Mouse (Mus musculus): ENCODE results near the gene Vwce. TPM values are rescaled to one million over a fixed set of nuclear protein-coding genes. Genes with fewer than 3 reads are reported as not detected.

The Vwce gene
- polyA plus RNA-seq, 1 experiment from 2014 or later, result 1.3 TPM

DNA sequence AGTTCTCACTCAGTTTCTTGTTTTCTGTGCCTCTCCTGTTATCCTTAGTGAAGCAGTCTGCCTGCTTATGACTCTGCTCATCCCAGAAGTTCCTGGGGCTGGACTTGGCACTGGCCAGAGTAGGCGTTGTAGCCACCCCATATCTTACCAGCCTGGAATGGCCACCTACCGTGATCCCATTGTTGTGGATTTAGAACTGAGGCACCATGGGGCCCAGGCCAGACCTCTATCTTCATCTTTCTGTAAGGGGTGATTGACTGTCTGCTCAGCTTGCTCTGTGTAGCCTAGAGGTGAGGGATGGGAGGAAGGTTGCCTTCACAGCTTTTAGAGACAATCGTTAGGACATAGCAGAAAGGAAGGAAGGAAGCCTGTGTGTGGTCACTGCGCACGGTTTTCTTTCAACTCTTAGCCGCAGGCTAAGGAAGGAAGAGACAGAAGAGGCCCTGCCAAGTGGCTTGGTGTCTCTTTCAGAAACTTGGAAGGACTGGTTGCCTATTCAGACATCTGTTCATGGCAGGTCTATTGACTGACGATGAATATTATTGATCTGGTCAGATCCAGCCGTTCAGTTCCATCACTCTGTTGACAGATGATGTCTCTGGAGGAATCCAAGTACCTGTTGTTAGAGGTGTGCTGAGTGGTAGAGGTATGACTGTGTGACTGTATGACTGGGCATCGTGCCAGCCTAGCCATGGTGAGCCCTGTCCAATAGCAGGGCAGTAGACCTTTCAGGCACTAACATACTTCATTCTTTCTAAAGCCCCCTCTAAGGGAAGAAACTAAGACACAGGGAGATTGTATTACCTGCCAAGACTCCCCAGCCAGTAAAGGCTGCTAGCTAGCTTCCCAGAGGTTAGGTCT lies 64.3 kb downstream of the Vwce start:
- Histone ChIP-seq H3K27me3 (no peaks in the 10 kb centered on the region), H3K27ac (replicated peaks) (no peak overlapping the region; the same call in 1 of the 2 replicates), H3K4me2 (no peak overlapping the region), H3K9me3 (no peaks in the 10 kb centered on the region), H3K36me3 (no peaks in the 10 kb centered on the region), H3K4me3 (no peak overlapping the region), H3K4me1 (replicated peaks) (peaks cover 60% of the 10 kb centered on the region), H3K9ac (no peak overlapping the region)
- ATAC-seq (ENCODE audit: low FRiP score, low read depth), result no peak
- WGBS, result 64% methylated on average over 9 of the region's 9 CpGs

DNA sequence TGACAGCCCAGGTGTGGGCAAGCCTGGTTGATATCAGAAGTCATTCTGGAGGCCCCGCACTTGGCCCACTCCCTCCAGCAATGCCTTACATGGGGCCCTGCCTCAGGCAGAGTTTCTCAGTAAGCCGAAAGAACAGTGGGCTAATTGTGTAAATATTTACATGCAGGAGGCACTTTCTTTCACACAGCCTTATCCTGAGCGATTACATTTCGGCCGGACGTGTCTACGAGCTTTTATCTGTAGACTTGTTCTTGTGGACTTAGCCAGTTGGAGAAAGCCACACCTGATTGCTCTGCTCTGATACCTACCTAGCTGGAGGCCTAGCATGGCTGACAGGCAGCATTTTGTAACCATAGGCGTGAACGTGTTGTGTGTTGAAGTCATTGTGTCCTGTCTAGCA lies 65.8 kb downstream of the Vwce start:
- Histone ChIP-seq H3K4me2 (no peak overlapping the region), H3K9me3 (no peaks in the 10 kb centered on the region), H3K4me1 (replicated peaks) (peaks cover 60% of the 10 kb centered on the region), H3K27me3 (no peaks in the 10 kb centered on the region), H3K27ac (replicated peaks) (no peak overlapping the region), H3K9ac (no peak overlapping the region), H3K36me3 (no peaks in the 10 kb centered on the region), H3K4me3 (no peak overlapping the region)
- WGBS, result 70% methylated on average over 9 of the region's 9 CpGs
- ATAC-seq (ENCODE audit: low FRiP score, low read depth), result no peak

DNA sequence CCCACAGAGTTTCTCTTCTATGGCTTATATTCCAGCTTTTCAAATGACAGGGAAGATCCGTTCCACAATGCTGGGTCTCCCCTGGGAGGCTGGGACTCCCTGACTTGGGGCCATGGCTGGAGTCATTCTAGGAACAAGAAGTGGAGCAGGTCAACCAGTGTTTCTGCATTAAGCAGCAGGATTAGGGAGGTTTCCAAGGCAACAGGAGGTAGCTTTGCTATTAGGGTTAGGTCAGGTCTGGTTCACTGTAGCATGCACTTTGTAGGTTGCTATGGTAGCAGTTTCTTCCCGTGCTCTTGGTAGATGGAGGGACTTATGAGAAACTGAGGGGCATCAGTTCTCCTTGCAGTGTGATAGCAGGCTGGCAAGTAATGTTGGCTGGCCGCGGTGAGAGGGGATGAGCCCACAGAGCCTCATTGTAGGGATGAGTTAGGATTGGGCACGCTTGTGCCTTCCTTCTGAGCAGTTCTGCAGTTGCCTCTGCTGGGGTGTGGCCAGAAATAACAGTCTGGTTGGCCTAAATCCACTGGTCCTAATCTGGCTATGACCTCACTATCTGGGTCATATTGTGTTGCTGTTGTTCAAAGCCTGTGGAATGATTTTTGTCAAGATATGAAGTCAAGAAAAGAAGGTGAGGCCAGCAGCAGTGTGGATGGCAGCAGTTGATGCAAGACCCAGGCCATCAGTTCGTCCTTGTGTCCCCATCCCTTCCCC lies 67.2 kb downstream of the Vwce start:
- Histone ChIP-seq H3K27ac (replicated peaks) (no peak overlapping the region), H3K9me3 (no peaks in the 10 kb centered on the region), H3K9ac (no peak overlapping the region), H3K4me3 (no peak overlapping the region), H3K4me1 (replicated peaks) (peaks cover 48% of the 10 kb centered on the region), H3K36me3 (no peaks in the 10 kb centered on the region), H3K27me3 (no peaks in the 10 kb centered on the region), H3K4me2 (no peak overlapping the region)
- 50% methylated on average over 6 of the region's 6 CpGs for WGBS
- no peak for ATAC-seq (ENCODE audit: low FRiP score, low read depth)

DNA sequence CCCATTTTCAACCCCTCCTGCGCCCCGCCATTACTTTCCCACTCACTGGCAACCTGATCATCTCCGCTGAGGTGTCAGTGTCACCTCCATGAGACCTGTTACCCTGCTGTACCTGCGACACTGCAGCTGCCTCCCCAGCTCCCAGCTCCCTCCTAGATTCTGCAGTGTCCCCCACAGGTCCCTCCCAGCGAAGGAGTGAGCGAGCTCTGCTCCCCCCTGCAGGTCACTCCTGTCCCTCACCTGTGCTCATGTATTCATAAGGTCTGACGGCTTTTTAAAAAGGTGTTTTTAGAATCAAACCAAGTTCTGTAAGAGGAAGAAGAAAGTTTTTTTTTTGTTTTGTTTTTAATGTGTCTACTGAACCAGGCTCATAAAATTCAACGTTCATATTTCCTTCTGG lies 68.1 kb downstream of the Vwce start:
- peaks cover under 1% of the 10 kb centered on the region; the same call in 1 of the 2 replicates for H3K36me3 ChIP-seq
- peaks cover 40% of the 10 kb centered on the region for H3K4me1 ChIP-seq (replicated peaks)
- no peak overlapping the region for H3K27ac ChIP-seq (replicated peaks)
- 85% methylated on average over 8 of the region's 8 CpGs for WGBS
- no peak overlapping the region for H3K4me2 ChIP-seq
- no peak overlapping the region for H3K9ac ChIP-seq
- H3K27me3 ChIP-seq, result no peaks in the 10 kb centered on the region
- H3K9me3 ChIP-seq, result no peaks in the 10 kb centered on the region
- ATAC-seq (ENCODE audit: low FRiP score, low read depth), result no peak
- H3K4me3 ChIP-seq, result no peak overlapping the region

DNA sequence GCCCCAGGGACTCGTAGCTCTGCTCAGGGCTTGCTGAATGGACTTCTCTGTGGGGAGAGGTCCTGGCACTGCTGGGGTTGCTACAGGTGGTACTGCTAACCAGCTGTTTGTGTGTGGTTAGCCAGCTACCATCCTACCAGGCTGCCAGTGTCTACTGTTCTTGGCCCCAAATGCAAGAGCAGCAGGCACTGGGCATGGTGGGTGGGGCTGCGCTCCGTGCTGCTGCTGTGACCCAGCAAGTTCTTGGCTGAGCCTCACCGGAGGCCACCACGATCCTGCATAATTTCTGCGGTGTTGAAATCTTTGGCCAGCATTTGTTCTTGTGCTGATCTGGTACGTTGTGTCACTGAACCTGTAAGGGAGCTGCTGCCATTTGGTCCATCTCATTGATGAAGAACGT lies 69.5 kb downstream of the Vwce start:
- H3K27me3 ChIP-seq, result no peaks in the 10 kb centered on the region
- no peak overlapping the region for H3K4me3 ChIP-seq
- H3K9me3 ChIP-seq, result no peaks in the 10 kb centered on the region
- H3K4me2 ChIP-seq, result no peak overlapping the region
- peaks cover 28% of the 10 kb centered on the region for H3K4me1 ChIP-seq (replicated peaks)
- H3K9ac ChIP-seq, result no peak overlapping the region
- H3K36me3 ChIP-seq, result peaks cover 5% of the 10 kb centered on the region; the same call in 1 of the 2 replicates
- ATAC-seq (ENCODE audit: low FRiP score, low read depth), result no peak
- H3K27ac ChIP-seq (replicated peaks), result no peak overlapping the region
- 79% methylated on average over 8 of the region's 8 CpGs for WGBS

DNA sequence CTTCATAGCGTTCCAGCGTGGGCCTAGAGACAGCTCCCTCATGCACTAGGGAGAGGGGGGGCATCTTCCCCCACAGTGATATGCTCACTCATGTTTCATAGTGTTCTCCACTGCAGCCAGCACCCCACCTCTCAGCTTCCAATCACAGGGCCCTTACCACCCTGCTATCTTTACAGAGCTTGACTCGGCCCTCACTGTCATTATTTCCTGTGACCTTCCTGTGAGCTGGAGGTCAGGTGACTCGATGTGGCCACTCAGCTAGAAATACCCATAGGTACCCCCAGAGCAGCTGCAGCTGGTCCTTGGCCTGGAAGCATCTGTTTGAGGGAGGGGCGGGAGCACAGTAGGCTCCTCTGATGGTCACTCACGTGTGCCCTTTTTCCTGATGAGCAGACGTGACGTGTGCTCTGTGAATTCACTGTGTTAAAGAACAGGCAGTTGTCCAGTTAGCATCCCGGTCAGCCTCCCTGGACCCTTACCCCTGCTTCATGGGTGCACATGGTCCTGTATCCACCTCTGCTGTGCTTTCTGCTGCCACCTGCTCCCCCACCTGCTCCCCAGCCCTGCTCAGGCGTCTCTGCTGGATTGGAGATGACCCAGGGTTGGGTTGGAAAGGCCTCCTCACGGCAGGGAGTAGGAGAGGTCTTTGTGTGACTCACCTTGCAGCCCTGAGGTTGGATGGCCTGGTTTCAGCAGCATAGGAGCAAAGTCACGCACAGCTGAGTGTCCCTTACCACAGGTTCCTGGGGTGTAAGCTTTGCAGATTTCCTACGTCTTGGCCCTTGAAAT lies 73.3 kb downstream of the Vwce start:
- WGBS, result 76% methylated on average over 13 of the region's 13 CpGs
- no peak overlapping the region for H3K27ac ChIP-seq (replicated peaks)

DNA sequence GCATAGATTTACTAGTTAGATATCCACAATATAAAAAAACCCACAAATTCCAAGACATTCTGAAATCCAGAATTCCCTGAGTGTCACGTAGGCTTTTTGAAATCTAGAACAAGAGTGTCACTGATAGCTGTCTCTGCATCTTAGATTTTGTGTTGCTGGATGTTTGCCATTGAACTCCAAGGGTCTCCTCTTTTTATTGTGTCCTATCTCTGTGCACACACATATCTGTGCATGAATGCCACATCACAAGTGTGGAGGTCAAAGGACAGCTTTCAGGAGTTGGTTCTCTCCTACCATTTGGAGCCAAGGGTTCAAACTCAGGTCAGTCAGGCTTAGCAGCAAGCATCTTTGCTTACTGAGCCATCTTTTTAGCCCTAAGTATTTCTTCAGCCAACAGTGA lies 73.9 kb downstream of the Vwce start:
- Histone ChIP-seq H3K27me3 (no peaks in the 10 kb centered on the region), H3K4me3 (no peak overlapping the region), H3K4me1 (replicated peaks) (peaks cover 23% of the 10 kb centered on the region), H3K36me3 (peaks cover 20% of the 10 kb centered on the region), H3K9ac (no peak overlapping the region), H3K4me2 (no peak overlapping the region), H3K27ac (replicated peaks) (no peak overlapping the region), H3K9me3 (no peaks in the 10 kb centered on the region)
- ATAC-seq (ENCODE audit: low FRiP score, low read depth), result no peak
- 88% methylated on average over 1 of the region's 1 CpGs for WGBS

More for the DNA sequence above, 73.3 kb downstream of the Vwce start:
- no peaks in the 10 kb centered on the region for H3K27me3 ChIP-seq
- H3K4me2 ChIP-seq, result no peak overlapping the region
- H3K9ac ChIP-seq, result no peak overlapping the region
- peaks cover 23% of the 10 kb centered on the region for H3K4me1 ChIP-seq (replicated peaks)
- H3K4me3 ChIP-seq, result no peak overlapping the region
- H3K36me3 ChIP-seq, result peaks cover 15% of the 10 kb centered on the region; the same call in 1 of the 2 replicates
- no peak for ATAC-seq (ENCODE audit: low FRiP score, low read depth)
- no peaks in the 10 kb centered on the region for H3K9me3 ChIP-seq

DNA sequence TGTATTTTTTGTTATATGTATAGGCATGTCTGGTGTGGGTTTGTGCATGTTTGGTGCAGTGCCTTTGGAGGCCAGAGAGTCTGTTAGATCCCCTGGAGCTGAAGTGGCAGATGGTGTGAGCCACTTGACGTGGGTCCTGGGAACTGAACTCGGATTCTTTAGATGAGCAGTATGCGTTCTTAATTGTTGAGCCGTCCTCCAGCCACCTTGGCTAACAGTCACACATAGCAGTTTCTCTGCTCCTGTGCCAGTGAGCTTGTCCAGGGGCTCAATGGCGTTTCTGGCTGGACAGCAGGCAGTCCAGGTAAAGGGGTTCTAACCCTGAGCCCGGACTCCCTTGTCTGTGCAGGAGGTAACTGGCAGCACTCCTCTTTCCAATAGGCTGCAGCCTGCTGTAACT lies 74.9 kb downstream of the Vwce start:
- H3K4me2 ChIP-seq, result no peak overlapping the region
- no peaks in the 10 kb centered on the region for H3K27me3 ChIP-seq
- H3K27ac ChIP-seq (replicated peaks), result peak overlapping the region; percentile 81
- H3K9ac ChIP-seq, result 0 out of 2 replicates have a peak overlapping the region, but pooled peaks have one; percentile 23
- ATAC-seq (ENCODE audit: low FRiP score, low read depth), result 0 out of 2 replicates have a peak, but pooled peaks have one; percentile 1
- no peak overlapping the region for H3K4me3 ChIP-seq
- H3K4me1 ChIP-seq (replicated peaks), result peaks cover 23% of the 10 kb centered on the region
- H3K9me3 ChIP-seq, result no peaks in the 10 kb centered on the region
- WGBS, result 53% methylated on average over 6 of the region's 6 CpGs
- H3K36me3 ChIP-seq, result peaks cover 28% of the 10 kb centered on the region

DNA sequence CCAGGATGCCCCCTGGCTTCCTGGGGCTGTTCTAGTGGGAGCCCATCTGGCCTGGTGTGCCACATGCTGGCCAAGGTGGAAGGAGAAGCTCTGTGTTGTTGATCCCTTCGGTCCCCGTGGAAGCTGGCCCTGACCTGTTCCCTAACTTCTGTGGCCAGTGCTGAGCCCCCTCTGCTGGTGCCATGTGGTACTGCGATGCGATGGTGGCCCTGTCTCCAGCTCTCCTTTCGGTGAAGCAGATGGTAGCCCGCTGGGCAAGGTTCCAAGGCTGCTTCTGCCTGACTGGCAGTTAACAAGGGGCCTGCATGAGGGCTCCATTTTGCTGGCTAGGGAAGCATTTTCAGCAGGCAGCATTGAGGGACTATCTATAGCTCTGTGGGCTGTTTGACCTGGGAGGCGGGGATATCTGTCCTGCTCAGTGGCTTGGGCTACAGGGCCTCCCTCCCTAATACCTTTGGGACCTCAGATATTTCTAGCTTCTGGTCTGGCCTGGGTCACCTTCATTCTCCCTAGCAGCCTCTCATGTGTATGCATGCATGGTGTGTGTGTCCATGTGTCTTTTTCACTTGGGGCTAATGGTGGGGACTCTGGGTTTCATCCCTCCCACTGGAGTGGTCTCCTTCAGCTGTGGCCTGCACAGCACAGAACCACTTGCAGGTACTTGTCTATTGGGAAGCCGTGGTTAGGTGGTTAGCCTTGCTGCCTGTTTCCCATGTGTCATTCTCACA lies 75.5 kb downstream of the Vwce start:
- Histone ChIP-seq H3K9me3 (no peaks in the 10 kb centered on the region), H3K4me3 (no peak overlapping the region), H3K9ac (0 out of 2 replicates have a peak overlapping the region, but pooled peaks have one; percentile 23), H3K27ac (replicated peaks) (peak overlapping the region; percentile 81), H3K4me1 (replicated peaks) (peaks cover 25% of the 10 kb centered on the region), H3K4me2 (no peak overlapping the region), H3K27me3 (no peaks in the 10 kb centered on the region), H3K36me3 (peaks cover 28% of the 10 kb centered on the region)
- peak; percentile 84 for ATAC-seq (ENCODE audit: low FRiP score, low read depth)
- WGBS, result 11% methylated on average over 8 of the region's 8 CpGs

DNA sequence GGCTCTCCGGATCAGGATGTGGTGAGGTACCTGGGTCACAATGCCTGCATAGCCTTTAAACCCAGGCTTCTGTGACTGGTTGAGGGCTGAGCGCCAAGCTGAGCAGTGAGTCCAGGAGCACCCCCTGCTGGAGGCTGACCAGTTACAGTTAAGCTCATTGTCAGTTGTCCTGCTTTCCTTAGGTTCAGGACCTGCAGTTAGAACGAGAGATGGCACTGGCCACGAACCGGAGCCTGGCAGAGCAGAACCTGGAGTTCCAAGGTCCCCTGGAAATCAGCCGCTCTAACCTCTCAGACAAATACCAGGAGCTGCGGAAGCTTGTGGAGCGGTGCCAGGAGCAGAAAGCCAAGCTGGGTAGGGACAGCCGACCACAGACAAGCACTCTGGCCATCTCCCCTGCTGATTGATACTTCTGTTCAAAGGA lies 76.1 kb downstream of the Vwce start:
- WGBS, result 50% methylated on average over 9 of the region's 9 CpGs
- peak overlapping the region; percentile 81 for H3K27ac ChIP-seq (replicated peaks)
- no peaks in the 10 kb centered on the region for H3K27me3 ChIP-seq
- H3K4me1 ChIP-seq (replicated peaks), result peaks cover 27% of the 10 kb centered on the region
- H3K9ac ChIP-seq, result no peak overlapping the region
- H3K4me2 ChIP-seq, result no peak overlapping the region
- peak; percentile 24 for ATAC-seq (ENCODE audit: low FRiP score, low read depth)
- H3K9me3 ChIP-seq, result no peaks in the 10 kb centered on the region
- peaks cover 28% of the 10 kb centered on the region for H3K36me3 ChIP-seq
- H3K4me3 ChIP-seq, result no peak overlapping the region

DNA sequence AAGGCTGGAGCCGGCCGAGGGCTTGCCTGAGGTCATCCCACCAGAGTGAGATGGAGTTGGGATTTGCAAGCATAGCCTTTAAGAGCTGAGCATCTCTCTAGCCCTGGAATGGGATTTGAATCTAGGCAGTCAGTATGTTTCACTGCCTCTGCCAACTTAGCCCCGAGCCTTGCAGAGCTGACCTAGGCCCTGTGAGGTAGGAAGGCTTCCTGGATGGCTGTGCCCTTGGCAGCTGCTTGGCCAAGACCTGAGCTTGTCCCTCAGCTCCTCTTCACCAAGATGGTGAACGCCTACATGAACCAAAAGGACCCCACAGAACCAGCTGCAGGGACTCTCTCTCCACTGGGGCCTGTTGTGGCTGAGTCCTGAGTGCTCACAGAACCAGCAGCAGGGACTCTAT lies 76.7 kb downstream of the Vwce start:
- WGBS, result 90% methylated on average over 4 of the region's 4 CpGs
- Histone ChIP-seq H3K27me3 (no peaks in the 10 kb centered on the region), H3K27ac (replicated peaks) (peak overlapping the region; percentile 52; the same call in 1 of the 2 replicates), H3K4me2 (no peak overlapping the region), H3K4me1 (replicated peaks) (peaks cover 29% of the 10 kb centered on the region), H3K36me3 (peaks cover 28% of the 10 kb centered on the region), H3K9me3 (no peaks in the 10 kb centered on the region), H3K4me3 (no peak overlapping the region), H3K9ac (no peak overlapping the region)
- no peak for ATAC-seq (ENCODE audit: low FRiP score, low read depth)

Measured in hindbrain, embryonic 15.5 days (tissue).